Mouse (Mus musculus): ENCODE measurements around the gene Zmynd8. TPM values are rescaled to one million over a fixed set of nuclear protein-coding genes. Genes with fewer than 3 reads are reported as not detected.
A peak's percentile ranks its signal among the peaks of the same experiment; 100 is the strongest.

Gene Zmynd8
- total RNA-seq, 2 experiments from 2014 or later = 173 to 186 TPM

GRCm38 (mm10) chr2:165860962-165861682, 37.7 kb downstream of the Zmynd8 start:
- no peak for TF ChIP-seq CTCF (conservative IDR thresholded peaks at IDR 0.05)
- no peak for DNase-seq (ENCODE audit: low spot score in 2 of 2)
- Histone ChIP-seq H3K27ac (peak overlapping the region; percentile 98; the same call in 1 of the 2 replicates), H3K4me3 (no peak overlapping the region)

- H3K4me3 ChIP-seq = no peak overlapping the region
- DNase-seq (ENCODE audit: low spot score in 2 of 2) = no peak
- no peak for TF ChIP-seq CTCF (conservative IDR thresholded peaks at IDR 0.05)
- peak overlapping the region; percentile 98; the same call in 1 of the 2 replicates for H3K27ac ChIP-seq
These were observed 38.4 kb downstream of the Zmynd8 start for GRCm38 (mm10) chr2:165860447-165860846.

GRCm38 (mm10) chr2:165858453-165859384, 40.1 kb downstream of the Zmynd8 start:
- H3K27ac ChIP-seq = peak overlapping the region; percentile 98
- DNase-seq (ENCODE audit: low spot score in 2 of 2) = no peak
- peak overlapping the region; percentile 17; the same call in 1 of the 2 replicates for H3K4me3 ChIP-seq
- no peak for TF ChIP-seq CTCF (conservative IDR thresholded peaks at IDR 0.05)

- no peak for DNase-seq (ENCODE audit: low spot score in 2 of 2)
- H3K27ac ChIP-seq = peak overlapping the region; percentile 98
- H3K4me3 ChIP-seq = peak overlapping the region; percentile 17
- no peak for TF ChIP-seq CTCF (conservative IDR thresholded peaks at IDR 0.05)
These were observed 40.9 kb downstream of the Zmynd8 start for GRCm38 (mm10) chr2:165857841-165858426.

GRCm38 (mm10) chr2:165857395-165857831, 41.4 kb downstream of the Zmynd8 start:
- H3K27ac ChIP-seq = peak overlapping the region; percentile 98
- no peak for TF ChIP-seq CTCF (conservative IDR thresholded peaks at IDR 0.05)
- no peak for DNase-seq (ENCODE audit: low spot score in 2 of 2)
- peak overlapping the region; percentile 17 for H3K4me3 ChIP-seq

- no peak overlapping the region for H3K4me3 ChIP-seq
- peak overlapping the region; percentile 98 for H3K27ac ChIP-seq
- no peak for TF ChIP-seq CTCF (conservative IDR thresholded peaks at IDR 0.05)
- DNase-seq (ENCODE audit: low spot score in 2 of 2) = no peak
These were observed 42.1 kb downstream of the Zmynd8 start for GRCm38 (mm10) chr2:165856611-165857200.

GRCm38 (mm10) chr2:165855641-165856301, 43.0 kb downstream of the Zmynd8 start:
- peak overlapping the region; percentile 24; the same call in 1 of the 2 replicates for H3K4me3 ChIP-seq
- peak overlapping the region; percentile 98 for H3K27ac ChIP-seq
- DNase-seq (ENCODE audit: low spot score in 2 of 2) = peak; percentile 63 to 88
- no peak for TF ChIP-seq CTCF (conservative IDR thresholded peaks at IDR 0.05)

- Histone ChIP-seq H3K27ac (peak overlapping the region; percentile 98), H3K4me3 (no peak overlapping the region)
- no peak for TF ChIP-seq CTCF (conservative IDR thresholded peaks at IDR 0.05)
- no peak for DNase-seq (ENCODE audit: low spot score in 2 of 2)
These were observed 44.4 kb downstream of the Zmynd8 start for GRCm38 (mm10) chr2:165854207-165854968.

GRCm38 (mm10) chr2:165852896-165853633, 45.8 kb downstream of the Zmynd8 start:
- H3K27ac ChIP-seq = peak overlapping the region; percentile 72

GRCm38 (mm10) chr2:165852453-165852852, 46.4 kb downstream of the Zmynd8 start:
- DNase-seq (ENCODE audit: low spot score in 2 of 2) = no peak
- Histone ChIP-seq H3K4me3 (no peak overlapping the region), H3K27ac (peak overlapping the region; percentile 72)
- TF ChIP-seq CTCF (conservative IDR thresholded peaks at IDR 0.05) = peak; percentile 36

More at GRCm38 (mm10) chr2:165852896-165853633, 45.8 kb downstream of the Zmynd8 start:
- no peak for TF ChIP-seq CTCF (conservative IDR thresholded peaks at IDR 0.05)
- no peak for DNase-seq (ENCODE audit: low spot score in 2 of 2)
- H3K4me3 ChIP-seq = no peak overlapping the region

All from layer of hippocampus, adult 2 months (tissue).